Mouse (Mus musculus): Measurements from ENCODE around the gene Cyp27a1. TPM values are rescaled to one million over a fixed set of nuclear protein-coding genes. Genes with fewer than 3 reads are reported as not detected.
A peak's percentile ranks its signal among the peaks of the same experiment; 100 is the strongest.

Gene Cyp27a1
- polyA plus RNA-seq, 1 experiment from 2014 or later, result 5.4 TPM

DNA sequence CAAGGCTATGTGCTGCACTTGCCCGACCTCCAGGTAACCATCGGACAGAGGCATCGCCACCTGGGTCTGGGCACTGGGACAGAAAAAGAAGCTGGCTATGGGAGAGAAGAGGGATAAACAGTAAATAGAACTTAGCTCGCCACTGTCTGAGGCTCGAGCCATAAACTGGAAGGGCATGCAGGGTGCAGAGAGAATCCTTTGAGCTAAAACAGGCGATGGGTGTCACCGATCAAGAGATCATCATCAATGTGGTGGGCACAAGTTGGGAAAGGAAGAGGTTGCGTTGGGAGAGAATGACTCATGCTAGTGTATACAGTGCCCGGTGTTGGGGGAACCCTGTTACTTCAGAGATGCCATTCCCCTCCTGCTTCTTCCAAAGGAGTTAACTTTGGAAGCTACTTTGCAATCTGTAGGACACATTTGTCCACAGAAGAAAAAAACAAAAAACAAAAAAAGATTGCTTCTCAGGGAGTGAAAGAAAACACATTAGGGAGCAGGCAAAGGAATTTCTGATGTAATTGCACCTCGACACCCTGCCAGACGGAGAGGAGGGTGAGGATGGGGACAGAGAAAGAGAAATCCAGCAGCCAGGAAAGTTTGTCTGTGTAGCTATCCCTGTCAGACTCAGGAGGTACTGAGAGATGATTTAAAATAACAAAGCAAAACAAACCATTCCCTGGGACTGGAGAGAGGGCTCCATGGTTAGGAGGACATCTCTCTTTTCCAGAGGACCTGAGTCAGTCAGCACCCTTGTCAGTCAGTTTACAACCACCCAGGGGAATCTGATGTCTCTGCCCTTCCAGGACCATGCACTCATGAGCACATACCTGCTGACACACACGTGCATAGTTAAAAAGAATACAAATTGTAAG lies 721 bp downstream of the Cyp27a1 start:
- WGBS, result 23% methylated on average over 12 of the region's 12 CpGs
- ATAC-seq, result no peak

DNA sequence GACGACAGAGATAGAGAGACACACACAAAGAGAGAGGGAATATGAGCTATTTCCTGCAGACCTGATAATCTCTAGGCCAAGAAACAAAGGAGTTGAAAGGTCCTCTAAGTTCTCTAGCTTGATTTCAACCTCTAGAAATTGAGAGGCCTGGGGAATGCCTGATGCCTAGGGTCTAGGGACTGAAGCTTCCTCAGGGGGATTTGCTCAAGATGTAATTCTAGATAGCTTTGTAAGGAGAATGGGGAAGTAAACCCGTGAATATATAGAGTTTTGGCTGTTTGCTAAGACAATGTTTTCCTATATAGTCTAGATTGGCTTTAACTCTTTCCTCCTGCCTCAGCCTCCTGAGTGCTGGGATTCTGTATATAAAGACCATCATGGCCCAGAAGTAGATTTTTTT lies 1.6 kb downstream of the Cyp27a1 start:
- Histone ChIP-seq H3K27ac (ENCODE audit: low read length) (no peak overlapping the region), H3K4me2 (replicated peaks; ENCODE audit: low read depth, low read length) (no peak overlapping the region), H3K9me3 (ENCODE audit: low read length) (no peaks in the 10 kb centered on the region), H3K4me3 (ENCODE audit: low read depth, low read length) (no peak overlapping the region), H3K9ac (replicated peaks; ENCODE audit: low read depth) (no peak overlapping the region), H3K4me1 (ENCODE audit: insufficient read depth, low read depth, low read length) (no peaks in the 10 kb centered on the region), H3K36me3 (ENCODE audit: insufficient read depth, low read length) (no peaks in the 10 kb centered on the region), H3K27me3 (replicated peaks; ENCODE audit: insufficient read depth, low read length) (no peaks in the 10 kb centered on the region)
- WGBS, result 35% methylated on average over 2 of the region's 2 CpGs
- no peak for TF ChIP-seq EP300 (IDR thresholded peaks at IDR 0.05)
- no peak for TF ChIP-seq CTCF (IDR thresholded peaks at IDR 0.05)
- ATAC-seq, result no peak
- DNase-seq (ENCODE audit: low spot score), result no peak

More for the DNA sequence above, 721 bp downstream of the Cyp27a1 start:
- DNase-seq (ENCODE audit: low spot score), result peak; percentile 29
- no peak overlapping the region for H3K27ac ChIP-seq (ENCODE audit: low read length)
- no peaks in the 10 kb centered on the region for H3K4me1 ChIP-seq (ENCODE audit: insufficient read depth, low read depth, low read length)
- peak overlapping the region; percentile 81 for H3K4me2 ChIP-seq (replicated peaks; ENCODE audit: low read depth, low read length)
- no peaks in the 10 kb centered on the region for H3K27me3 ChIP-seq (replicated peaks; ENCODE audit: insufficient read depth, low read length)
- no peaks in the 10 kb centered on the region for H3K36me3 ChIP-seq (ENCODE audit: insufficient read depth, low read length)
- no peak overlapping the region for H3K9ac ChIP-seq (replicated peaks; ENCODE audit: low read depth)
- H3K4me3 ChIP-seq (ENCODE audit: low read depth, low read length), result peak overlapping the region; percentile 39
- H3K9me3 ChIP-seq (ENCODE audit: low read length), result no peaks in the 10 kb centered on the region
- TF ChIP-seq EP300 (IDR thresholded peaks at IDR 0.05) (no peak), CTCF (IDR thresholded peaks at IDR 0.05) (no peak)

DNA sequence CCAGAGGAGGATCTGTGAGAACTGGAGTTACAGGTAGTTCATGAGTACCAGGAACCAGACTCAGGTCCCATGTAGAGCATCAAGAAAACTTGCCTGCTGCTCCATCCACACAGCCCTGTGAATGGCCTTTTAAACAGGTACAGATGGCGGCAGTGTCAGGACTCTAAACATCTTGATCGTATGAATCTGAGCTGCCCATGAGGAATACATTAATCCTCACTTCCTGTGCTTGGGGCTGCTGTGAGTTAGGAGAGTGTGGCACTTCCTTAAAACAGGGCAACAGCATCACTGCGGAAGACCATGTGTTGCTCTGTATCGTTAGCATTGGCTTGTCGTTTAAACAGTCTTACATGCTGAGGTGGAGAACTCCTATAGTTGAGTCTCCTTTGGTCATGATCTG lies 2.1 kb downstream of the Cyp27a1 start:
- no peaks in the 10 kb centered on the region for H3K9me3 ChIP-seq (ENCODE audit: low read length)
- no peak overlapping the region for H3K4me3 ChIP-seq (ENCODE audit: low read depth, low read length)
- H3K27me3 ChIP-seq (replicated peaks; ENCODE audit: insufficient read depth, low read length), result no peaks in the 10 kb centered on the region
- DNase-seq (ENCODE audit: low spot score) (no peak), ATAC-seq (no peak)
- H3K36me3 ChIP-seq (ENCODE audit: insufficient read depth, low read length), result no peaks in the 10 kb centered on the region
- WGBS, result 58% methylated on average over 5 of the region's 5 CpGs
- no peak overlapping the region for H3K9ac ChIP-seq (replicated peaks; ENCODE audit: low read depth)
- no peak overlapping the region for H3K4me2 ChIP-seq (replicated peaks; ENCODE audit: low read depth, low read length)
- H3K27ac ChIP-seq (ENCODE audit: low read length), result no peak overlapping the region
- TF ChIP-seq EP300 (IDR thresholded peaks at IDR 0.05) (no peak), CTCF (IDR thresholded peaks at IDR 0.05) (no peak)
- H3K4me1 ChIP-seq (ENCODE audit: insufficient read depth, low read depth, low read length), result no peaks in the 10 kb centered on the region

DNA sequence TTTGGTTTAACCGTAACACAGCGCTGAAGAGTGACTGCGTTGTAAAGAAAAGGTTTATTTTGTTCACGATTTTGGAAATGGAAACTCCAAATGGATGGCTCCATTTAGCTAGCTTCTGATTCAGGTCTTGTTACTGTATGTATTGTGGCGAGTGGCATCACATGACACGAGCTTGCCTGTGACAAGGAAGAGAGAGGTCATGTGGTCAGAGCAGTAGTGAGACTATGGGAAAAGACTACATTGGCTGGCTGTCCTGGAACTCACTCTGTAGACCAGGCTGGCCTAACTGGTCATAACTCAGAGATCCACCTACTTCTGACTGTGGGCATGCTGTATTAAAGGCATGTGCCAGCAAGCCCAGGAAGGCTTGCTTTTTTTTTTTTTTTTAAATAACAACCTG lies 2.5 kb downstream of the Cyp27a1 start:
- Histone ChIP-seq H3K9ac (replicated peaks; ENCODE audit: low read depth) (no peak overlapping the region), H3K4me3 (ENCODE audit: low read depth, low read length) (no peak overlapping the region), H3K27ac (ENCODE audit: low read length) (no peak overlapping the region), H3K4me1 (ENCODE audit: insufficient read depth, low read depth, low read length) (no peaks in the 10 kb centered on the region), H3K9me3 (ENCODE audit: low read length) (no peaks in the 10 kb centered on the region), H3K4me2 (replicated peaks; ENCODE audit: low read depth, low read length) (no peak overlapping the region), H3K27me3 (replicated peaks; ENCODE audit: insufficient read depth, low read length) (no peaks in the 10 kb centered on the region), H3K36me3 (ENCODE audit: insufficient read depth, low read length) (no peaks in the 10 kb centered on the region)
- ATAC-seq (no peak), DNase-seq (ENCODE audit: low spot score) (no peak)
- no peak for TF ChIP-seq CTCF (IDR thresholded peaks at IDR 0.05)
- no peak for TF ChIP-seq EP300 (IDR thresholded peaks at IDR 0.05)
- 81% methylated on average over 6 of the region's 6 CpGs for WGBS

DNA sequence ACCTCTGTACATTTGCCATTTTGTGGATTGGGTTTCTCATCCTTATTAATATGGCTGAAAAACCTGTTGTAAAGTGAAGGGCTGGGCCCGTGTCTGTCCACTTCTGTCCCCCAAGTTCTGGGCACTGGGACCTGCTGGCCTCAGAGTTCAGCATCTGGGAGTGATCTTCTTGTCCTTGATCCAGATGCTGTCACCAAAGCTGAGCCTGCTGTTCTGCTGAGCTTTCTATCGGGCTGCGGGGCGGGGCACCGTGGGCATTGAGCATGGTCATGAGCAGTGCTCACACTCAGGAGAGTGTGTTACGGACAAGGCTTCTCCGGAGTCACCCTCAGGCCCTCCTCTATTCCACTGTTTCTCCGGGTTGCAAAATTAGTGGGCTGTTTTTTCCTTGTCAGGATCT lies 4.7 kb downstream of the Cyp27a1 start:
- no peak for ATAC-seq
- no peaks in the 10 kb centered on the region for H3K4me1 ChIP-seq (ENCODE audit: insufficient read depth, low read depth, low read length)
- H3K27me3 ChIP-seq (replicated peaks; ENCODE audit: insufficient read depth, low read length), result no peaks in the 10 kb centered on the region
- no peak overlapping the region for H3K4me3 ChIP-seq (ENCODE audit: low read depth, low read length)
- no peak for DNase-seq (ENCODE audit: low spot score)
- no peak overlapping the region for H3K27ac ChIP-seq (ENCODE audit: low read length)
- no peak for TF ChIP-seq CTCF (IDR thresholded peaks at IDR 0.05)
- no peak for TF ChIP-seq EP300 (IDR thresholded peaks at IDR 0.05)
- H3K9me3 ChIP-seq (ENCODE audit: low read length), result no peaks in the 10 kb centered on the region
- 86% methylated on average over 8 of the region's 8 CpGs for WGBS
- H3K36me3 ChIP-seq (ENCODE audit: insufficient read depth, low read length), result no peaks in the 10 kb centered on the region
- no peak overlapping the region for H3K4me2 ChIP-seq (replicated peaks; ENCODE audit: low read depth, low read length)
- H3K9ac ChIP-seq (replicated peaks; ENCODE audit: low read depth), result no peak overlapping the region

DNA sequence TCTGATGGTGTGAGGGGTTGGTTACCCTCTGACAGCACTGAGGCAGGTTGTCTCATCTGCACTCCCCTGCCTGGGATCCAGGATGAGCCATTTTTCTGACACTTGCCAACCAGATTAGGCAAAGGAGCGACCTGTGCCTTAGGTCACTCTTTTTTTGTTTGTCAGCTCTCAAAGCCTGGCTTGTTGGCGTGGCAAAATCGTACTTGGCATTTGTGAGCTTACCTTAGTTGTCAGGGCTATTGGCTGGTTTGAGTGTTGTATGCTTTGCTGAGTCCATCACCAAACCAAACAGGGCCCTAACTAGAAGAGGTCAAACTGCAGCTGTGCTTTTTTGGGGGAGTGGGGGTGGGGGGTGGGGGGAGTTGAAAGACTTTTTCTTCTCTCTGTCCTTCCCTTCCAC lies 5.9 kb downstream of the Cyp27a1 start:
- Histone ChIP-seq H3K9ac (replicated peaks; ENCODE audit: low read depth) (no peak overlapping the region), H3K4me2 (replicated peaks; ENCODE audit: low read depth, low read length) (no peak overlapping the region), H3K36me3 (ENCODE audit: insufficient read depth, low read length) (no peaks in the 10 kb centered on the region), H3K9me3 (ENCODE audit: low read length) (no peaks in the 10 kb centered on the region), H3K4me3 (ENCODE audit: low read depth, low read length) (no peak overlapping the region), H3K27ac (ENCODE audit: low read length) (no peak overlapping the region), H3K4me1 (ENCODE audit: insufficient read depth, low read depth, low read length) (no peaks in the 10 kb centered on the region), H3K27me3 (replicated peaks; ENCODE audit: insufficient read depth, low read length) (no peaks in the 10 kb centered on the region)
- DNase-seq (ENCODE audit: low spot score) (no peak), ATAC-seq (no peak)
- TF ChIP-seq EP300 (IDR thresholded peaks at IDR 0.05), result no peak
- TF ChIP-seq CTCF (IDR thresholded peaks at IDR 0.05), result no peak
- 43% methylated on average over 3 of the region's 3 CpGs for WGBS
